In genomic region chr12:55272243-55272642, GRCm38 (mm10) we compare ENCODE assay signal across 19 mouse cellular contexts. TPM values are rescaled to one million over a fixed set of nuclear protein-coding genes. Genes with fewer than 3 reads are reported as not detected.
A peak's percentile ranks its signal among the peaks of the same experiment; 100 is the strongest.
DNase-seq lines count a peak whose midpoint lies in the region; ATAC-seq and TF ChIP-seq lines count a peak whose summit lies in the region.
"Had no signal": no experiment of that assay in that cellular context is flagged by ENCODE, and none has a peak within 500 bp of the region (broad histone marks: within the 10 kb centered on the region; RNA-seq: fewer than 3 reads in every experiment).

No protein-coding gene starts in this region.

- POLR2A ChIA-PET in Patski (lab: Charles Lee): no interaction called here

- H3K27ac ChIP-seq in liver, adult 2 months (replicated peaks; ENCODE audit: insufficient read depth, low read depth, low read length): no peak overlapping the region
- H3K27ac ChIP-seq in liver, postnatal 0 days (ENCODE audit: low read depth): no peak overlapping the region
- no peak overlapping the region for H3K27ac ChIP-seq in embryonic facial prominence, embryonic 14.5 days (replicated peaks; ENCODE audit: low read depth, low read length)
- no peak overlapping the region for H3K27ac ChIP-seq in stomach, postnatal 0 days (replicated peaks)
- H3K27ac ChIP-seq in heart, embryonic 12.5 days (ENCODE audit: poor library complexity, severe bottlenecking): no peak overlapping the region
- H3K27ac ChIP-seq: embryonic facial prominence, embryonic 15.5 days; heart, embryonic 10.5 days; liver, embryonic 13.5 days; midbrain, embryonic 10.5 days had no signal

- H3K36me3 ChIP-seq in liver, adult 2 months (ENCODE audit: control insufficient read depth, insufficient read depth, low read length): peaks cover 2% of the 10 kb centered on the region; the same call in 1 of the 2 replicates
- no peaks in the 10 kb centered on the region for H3K36me3 ChIP-seq in liver, postnatal 0 days (replicated peaks; ENCODE audit: insufficient read depth, low read length)
- no peaks in the 10 kb centered on the region for H3K36me3 ChIP-seq in embryonic facial prominence, embryonic 14.5 days (ENCODE audit: control insufficient read depth, insufficient read depth, low read length)
- no peaks in the 10 kb centered on the region for H3K36me3 ChIP-seq in stomach, postnatal 0 days (ENCODE audit: control insufficient read depth, insufficient read depth, low read length)
- peaks cover 12% of the 10 kb centered on the region for H3K36me3 ChIP-seq in heart, embryonic 12.5 days
- H3K36me3 ChIP-seq: embryonic facial prominence, embryonic 15.5 days; liver, embryonic 13.5 days had no signal

- CTCF ChIA-PET in Patski (lab: Charles Lee): no interaction called here

- H3K4me1 ChIP-seq in liver, adult 2 months (ENCODE audit: control insufficient read depth, insufficient read depth, low read length): no peaks in the 10 kb centered on the region
- H3K4me1 ChIP-seq in liver, postnatal 0 days (ENCODE audit: insufficient read depth): no peaks in the 10 kb centered on the region
- H3K4me1 ChIP-seq in embryonic facial prominence, embryonic 14.5 days (ENCODE audit: control insufficient read depth, insufficient read depth, low read length): no peaks in the 10 kb centered on the region
- H3K4me1 ChIP-seq in stomach, postnatal 0 days (replicated peaks; ENCODE audit: control insufficient read depth, insufficient read depth): no peaks in the 10 kb centered on the region
- no peaks in the 10 kb centered on the region for H3K4me1 ChIP-seq in heart, embryonic 12.5 days (replicated peaks)
- H3K4me1 ChIP-seq: embryonic facial prominence, embryonic 15.5 days; heart, embryonic 10.5 days; liver, embryonic 13.5 days; midbrain, embryonic 10.5 days had no signal

- no peak for TF ChIP-seq EP300 in liver, postnatal 0 days (IDR thresholded peaks at IDR 0.05; ENCODE audit: low read depth)
- TF ChIP-seq EP300 in stomach, postnatal 0 days (optimal IDR thresholded peaks at IDR 0.05): no peak

- H3K79me2 ChIP-seq in liver, adult 2 months (ENCODE audit: control insufficient read depth, insufficient read depth, low read length): no peaks in the 10 kb centered on the region

- TF ChIP-seq POLR2A in liver, adult 2 months (IDR thresholded peaks at IDR 0.05; ENCODE audit: extremely low read depth, insufficient read depth, low read length): no peak

- no peak overlapping the region for H3K4me2 ChIP-seq in liver, postnatal 0 days (ENCODE audit: low read depth, low read length)
- H3K4me2 ChIP-seq in embryonic facial prominence, embryonic 14.5 days (ENCODE audit: low read depth, low read length): no peak overlapping the region
- no peak overlapping the region for H3K4me2 ChIP-seq in stomach, postnatal 0 days (replicated peaks; ENCODE audit: low read depth)
- no peak overlapping the region for H3K4me2 ChIP-seq in heart, embryonic 12.5 days
- H3K4me2 ChIP-seq: embryonic facial prominence, embryonic 15.5 days; liver, embryonic 13.5 days had no signal

- in situ Hi-C loops in Patski (cut with MboI; ENCODE audit: low pct_unique_long_range_greater_than_20kb): no loop called here

- intact Hi-C loops in gastrocnemius, postnatal 14 days (cut with DNase I; ENCODE audit: low total_unique reads): no loop called here

- H3K9ac ChIP-seq in liver, adult 2 months (ENCODE audit: low read depth, low read length): no peak overlapping the region
- no peak overlapping the region for H3K9ac ChIP-seq in liver, postnatal 0 days (replicated peaks)
- H3K9ac ChIP-seq in embryonic facial prominence, embryonic 14.5 days (ENCODE audit: low read depth, low read length): no peak overlapping the region
- H3K9ac ChIP-seq in stomach, postnatal 0 days (ENCODE audit: low read length): no peak overlapping the region
- no peak overlapping the region for H3K9ac ChIP-seq in heart, embryonic 12.5 days
- H3K9ac ChIP-seq: embryonic facial prominence, embryonic 15.5 days; liver, embryonic 13.5 days had no signal

- no peaks in the 10 kb centered on the region for H3K9me3 ChIP-seq in liver, postnatal 0 days (ENCODE audit: low read length)
- no peaks in the 10 kb centered on the region for H3K9me3 ChIP-seq in embryonic facial prominence, embryonic 14.5 days (ENCODE audit: control insufficient read depth, low read length)
- H3K9me3 ChIP-seq in stomach, postnatal 0 days (ENCODE audit: control insufficient read depth, low read length): no peaks in the 10 kb centered on the region
- 0 out of 2 replicates have a peak, but pooled peaks cover 3% of the 10 kb centered on the region for H3K9me3 ChIP-seq in heart, embryonic 12.5 days (replicated peaks)
- H3K9me3 ChIP-seq: embryonic facial prominence, embryonic 15.5 days; heart, embryonic 10.5 days; liver, embryonic 13.5 days; midbrain, embryonic 10.5 days had no signal

- H3K4me3 ChIP-seq in liver, adult 2 months (ENCODE audit: insufficient read depth, low read depth, low read length): no peak overlapping the region
- no peak overlapping the region for H3K4me3 ChIP-seq in liver, postnatal 0 days (ENCODE audit: low read depth, low read length)
- H3K4me3 ChIP-seq in embryonic facial prominence, embryonic 14.5 days (ENCODE audit: low read depth, low read length): no peak overlapping the region
- H3K4me3 ChIP-seq in stomach, postnatal 0 days (ENCODE audit: low read depth, low read length): no peak overlapping the region
- no peak overlapping the region for H3K4me3 ChIP-seq in heart, embryonic 12.5 days
- H3K4me3 ChIP-seq: embryonic facial prominence, embryonic 15.5 days; heart, embryonic 10.5 days; liver, embryonic 13.5 days; midbrain, embryonic 10.5 days had no signal

- WGBS in liver, adult 2 months: 82% methylated on average over 3 of the region's 3 CpGs
- 65% methylated on average over 3 of the region's 3 CpGs for WGBS in liver, postnatal 0 days (ENCODE audit: insufficient replicate concordance)
- 87% methylated on average over 3 of the region's 3 CpGs for WGBS in embryonic facial prominence, embryonic 14.5 days
- WGBS in stomach, postnatal 0 days: 70% methylated on average over 3 of the region's 3 CpGs
- WGBS in heart, embryonic 12.5 days: 74% methylated on average over 3 of the region's 3 CpGs

- no peak for ATAC-seq in liver, postnatal 0 days
- no peak for ATAC-seq in Patski
- no peak for ATAC-seq in embryonic facial prominence, embryonic 14.5 days (ENCODE audit: low read depth)
- ATAC-seq in stomach, postnatal 0 days (ENCODE audit: low FRiP score, low TSS enrichment): no peak
- ATAC-seq in heart, embryonic 12.5 days (ENCODE audit: insufficient number of reproducible peaks, low FRiP score): no peak
- ATAC-seq: CD4-positive, CD25-positive, alpha-beta regulatory T cell, adult 4 months had no signal

- no peaks in the 10 kb centered on the region for H3K27me3 ChIP-seq in liver, adult 2 months (ENCODE audit: control insufficient read depth, insufficient read depth, low read length)
- no peaks in the 10 kb centered on the region for H3K27me3 ChIP-seq in liver, postnatal 0 days (ENCODE audit: insufficient read depth, low read length)
- H3K27me3 ChIP-seq in Patski: no peaks in the 10 kb centered on the region
- no peaks in the 10 kb centered on the region for H3K27me3 ChIP-seq in embryonic facial prominence, embryonic 14.5 days (replicated peaks; ENCODE audit: control insufficient read depth, insufficient read depth, low read length)
- no peaks in the 10 kb centered on the region for H3K27me3 ChIP-seq in stomach, postnatal 0 days (ENCODE audit: control insufficient read depth, insufficient read depth, low read length)
- no peaks in the 10 kb centered on the region for H3K27me3 ChIP-seq in heart, embryonic 12.5 days (replicated peaks)
- H3K27me3 ChIP-seq: embryonic facial prominence, embryonic 15.5 days; liver, embryonic 13.5 days had no signal

- TF ChIP-seq CTCF in liver, adult 2 months (IDR thresholded peaks at IDR 0.05; ENCODE audit: low read depth, low read length): no peak
- no peak for TF ChIP-seq CTCF in liver, postnatal 0 days (IDR thresholded peaks at IDR 0.05; ENCODE audit: low read depth)
- TF ChIP-seq CTCF in Patski (IDR thresholded peaks at IDR 0.05): no peak
- TF ChIP-seq CTCF in stomach, postnatal 0 days (IDR thresholded peaks at IDR 0.05; ENCODE audit: low read depth): no peak

- peak; percentile 4 for DNase-seq in liver, adult 2 months (ENCODE audit: extremely low read depth, low read depth, low spot score)
- DNase-seq in liver, postnatal 0 days: no peak
- DNase-seq in Patski (ENCODE audit: low read depth, low spot score): peak; percentile 6
- peak; percentile 34 for DNase-seq in embryonic facial prominence, embryonic 14.5 days (ENCODE audit: low spot score)
- DNase-seq in stomach, postnatal 0 days (ENCODE audit: low spot score): peak; percentile 14
- no peak for DNase-seq in gastrocnemius, postnatal 14 days
- no peak for DNase-seq in cerebellum, adult 11 months
- DNase-seq: adrenal gland, postnatal 36 days; cerebellum, postnatal 10 days; gastrocnemius, postnatal 10 days; heart, postnatal 36 days; liver, embryonic 13.5 days; lung, postnatal 10 days; retina, postnatal 1 day had no signal

RNA-seq across cellular contexts. Expression of gene 1110008L16Rik, which starts 27.1 kb away (rescaled TPM):
- 10.7 and 12.2 TPM in 2 replicates for total RNA-seq in liver, adult 2 months (2014; rRNA removed)
- polyA plus RNA-seq in liver, adult 2 months (2012; rRNA removed): 4.6 and 6.2 TPM in 2 replicates
- polyA plus RNA-seq in liver, postnatal 0 days (2015; fragmentation: Nextera tagmentation; extraction: Ambion mirVana): 5.5 and 5.9 TPM in 2 replicates
- polyA plus RNA-seq in Patski (2021): 18.7 TPM
- 12.1 and 13.9 TPM in 2 replicates for polyA plus RNA-seq in embryonic facial prominence, embryonic 14.5 days (2014; fragmentation: Nextera tagmentation; extraction: Ambion mirVana)
- 30.0 and 30.2 TPM in 2 replicates for polyA plus RNA-seq in stomach, postnatal 0 days (2015; fragmentation: Nextera tagmentation; extraction: Ambion mirVana)
- total RNA-seq in gastrocnemius, postnatal 14 days (2021): 1 to 10 TPM; 7.3 to 7.4 TPM
- polyA plus RNA-seq in heart, embryonic 12.5 days (2016; fragmentation: Nextera tagmentation; extraction: Ambion mirVana): 12.1 and 12.2 TPM in 2 replicates

RNA-seq across cellular contexts. Expression of gene Ppp2r3c, which starts 30.6 kb away (rescaled TPM):
- 6.8 and 6.9 TPM in 2 replicates for total RNA-seq in liver, adult 2 months (2014; rRNA removed)
- polyA plus RNA-seq in liver, adult 2 months (2012; rRNA removed): 1.0 and 1.2 TPM in 2 replicates
- 4.3 TPM in 2 replicates for polyA plus RNA-seq in liver, postnatal 0 days (2015; fragmentation: Nextera tagmentation; extraction: Ambion mirVana)
- polyA plus RNA-seq in Patski (2021): 20.4 TPM
- 12.4 and 12.6 TPM in 2 replicates for polyA plus RNA-seq in embryonic facial prominence, embryonic 14.5 days (2014; fragmentation: Nextera tagmentation; extraction: Ambion mirVana)
- 7.2 and 8.0 TPM in 2 replicates for polyA plus RNA-seq in stomach, postnatal 0 days (2015; fragmentation: Nextera tagmentation; extraction: Ambion mirVana)
- 10 to 100 TPM; 10.2 to 11.1 TPM for total RNA-seq in gastrocnemius, postnatal 14 days (2021)
- 11.6 and 12.7 TPM in 2 replicates for polyA plus RNA-seq in heart, embryonic 12.5 days (2016; fragmentation: Nextera tagmentation; extraction: Ambion mirVana)

RNA-seq across cellular contexts. Expression of gene Srp54c, which starts 42.3 kb away (rescaled TPM):
- 42.3 and 62.3 TPM in 2 replicates for total RNA-seq in liver, adult 2 months (2014; rRNA removed)
- polyA plus RNA-seq in liver, adult 2 months (2012; rRNA removed): 4.2 and 4.5 TPM in 2 replicates
- 30.3 and 30.4 TPM in 2 replicates for polyA plus RNA-seq in liver, postnatal 0 days (2015; fragmentation: Nextera tagmentation; extraction: Ambion mirVana)
- polyA plus RNA-seq in Patski (2021): 45.6 TPM
- polyA plus RNA-seq in embryonic facial prominence, embryonic 14.5 days (2014; fragmentation: Nextera tagmentation; extraction: Ambion mirVana): 87.1 and 88.6 TPM in 2 replicates
- 61.4 and 61.6 TPM in 2 replicates for polyA plus RNA-seq in stomach, postnatal 0 days (2015; fragmentation: Nextera tagmentation; extraction: Ambion mirVana)
- total RNA-seq in gastrocnemius, postnatal 14 days (2021): 10 to 100 TPM; 25.1 to 25.5 TPM
- polyA plus RNA-seq in heart, embryonic 12.5 days (2016; fragmentation: Nextera tagmentation; extraction: Ambion mirVana): 58.5 and 65.2 TPM in 2 replicates

Comparison
In these comparisons a context has a peak if more than half of its experiments do, and no peak if none do; other contexts are left out.
1. DNase-seq: peak in liver, adult 2 months (single experiment), Patski (single experiment), embryonic facial prominence, embryonic 14.5 days (single experiment) and stomach, postnatal 0 days (single experiment); none in liver, postnatal 0 days (single experiment), gastrocnemius, postnatal 14 days (single experiment) and cerebellum, adult 11 months (single experiment).